Mouse (Mus musculus): ENCODE results near the gene Gm20431. TPM values are rescaled to one million over a fixed set of nuclear protein-coding genes. Genes with fewer than 3 reads are reported as not detected.

The Gm20431 gene
- polyA plus RNA-seq (2017; shearing (Covaris generic)), result 28.2 TPM

GRCm38 (mm10) chr2:167661270-167662203 lies at the start of gene Gm20431:
Gm20431 (minus strand) TSS chr2:167661496.

GRCm38 (mm10) chr2:167689501-167690218 lies 28.4 kb upstream of the Gm20431 start, which contains the start of gene Tmem189:
Tmem189 (minus strand) TSS chr2:167689822.

GRCm38 (mm10) chr2:167688498-167689451 lies 27.5 kb upstream of the Gm20431 start, which contains the start of gene Cebpb:
Cebpb (plus strand) TSS chr2:167688915.

GRCm38 (mm10) chr2:167631591-167632448 lies 29.5 kb downstream of the Gm20431 start, which contains the start of gene Ube2v1:
Ube2v1 (minus strand) TSS chr2:167632095.

Other genes with a start within 250 kb of the Gm20431 start
- 43.1 TPM for gene Slc9a8, start 239.8 kb downstream of the Gm20431 start, polyA plus RNA-seq (2017; shearing (Covaris generic))
- gene Rnf114, start 168.9 kb downstream of the Gm20431 start, polyA plus RNA-seq (2017; shearing (Covaris generic)), result 198 TPM
- gene Spata2, start 168.6 kb downstream of the Gm20431 start, polyA plus RNA-seq (2017; shearing (Covaris generic)), result 49.9 TPM
- gene Snai1, start 123.3 kb downstream of the Gm20431 start, polyA plus RNA-seq (2017; shearing (Covaris generic)), result not detected
- 206 TPM for gene Ube2v1, start 29.4 kb downstream of the Gm20431 start, polyA plus RNA-seq (2017; shearing (Covaris generic))
- gene Cebpb, start 27.4 kb upstream of the Gm20431 start, polyA plus RNA-seq (2017; shearing (Covaris generic)), result 94.0 TPM
- gene Tmem189, start 28.3 kb upstream of the Gm20431 start, polyA plus RNA-seq (2017; shearing (Covaris generic)), result 95.8 TPM

All from effector memory CD4-positive, alpha-beta T cell, adult 7 months (primary cell).